Mouse (Mus musculus): ENCODE results near the gene Il4ra. TPM values are rescaled to one million over a fixed set of nuclear protein-coding genes. Genes with fewer than 3 reads are reported as not detected.
A peak's percentile ranks its signal among the peaks of the same experiment; 100 is the strongest.

Gene Il4ra
- polyA plus RNA-seq, 1 experiment from 2014 or later, result 5.5 TPM

DNA sequence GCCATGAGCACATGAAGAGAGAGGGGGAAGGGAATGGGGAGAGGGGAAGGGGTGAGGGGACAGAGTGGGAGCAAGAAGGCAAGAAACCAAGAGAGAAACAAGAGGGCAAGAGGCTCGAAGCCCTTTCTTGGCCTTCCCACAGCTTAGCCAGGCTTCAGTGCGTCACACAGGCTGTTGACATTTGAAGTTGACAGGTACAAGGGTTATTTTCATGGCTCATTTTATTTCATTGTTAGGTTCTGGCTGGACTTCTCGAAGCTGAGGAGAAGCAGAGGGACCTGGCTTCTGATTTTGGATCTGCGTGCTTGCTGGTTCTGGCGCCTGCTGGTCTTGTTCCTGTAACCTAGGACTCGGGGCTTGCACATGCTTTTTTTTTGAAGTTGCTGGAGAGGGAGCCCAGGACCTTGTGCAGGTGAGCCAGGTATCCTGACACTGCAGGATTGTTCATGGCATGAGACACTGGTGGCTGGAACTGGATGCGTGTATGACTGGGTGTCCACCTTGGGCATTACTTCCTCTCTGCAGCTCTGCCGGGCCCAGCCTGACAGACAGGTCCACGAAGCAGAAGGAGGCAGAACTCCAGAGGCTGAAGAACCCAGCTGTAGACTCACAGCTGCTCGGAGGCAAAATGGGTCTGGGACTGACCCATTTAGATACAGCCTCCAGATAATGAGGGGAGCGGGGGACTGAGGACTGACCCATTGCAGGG, 12.6 kb downstream of the Il4ra start:
- Histone ChIP-seq H3K4me1 (peaks cover 28% of the 10 kb centered on the region), H3K36me3 (no peaks in the 10 kb centered on the region), H3K9me3 (replicated peaks) (no peaks in the 10 kb centered on the region), H3K27me3 (ENCODE audit: low read depth, poor library complexity, severe bottlenecking) (no peaks in the 10 kb centered on the region), H3K4me3 (no peak overlapping the region), H3K27ac (replicated peaks) (no peak overlapping the region)
- no peak for DNase-seq (ENCODE audit: low spot score)
- WGBS, result 73% methylated on average over 11 of the region's 11 CpGs

- WGBS, result 77% methylated on average over 12 of the region's 12 CpGs
- Histone ChIP-seq H3K4me1 (peaks cover 24% of the 10 kb centered on the region), H3K27ac (replicated peaks) (no peak overlapping the region), H3K9me3 (replicated peaks) (no peaks in the 10 kb centered on the region), H3K4me3 (no peak overlapping the region), H3K27me3 (ENCODE audit: low read depth, poor library complexity, severe bottlenecking) (no peaks in the 10 kb centered on the region), H3K36me3 (peaks cover 6% of the 10 kb centered on the region)
- DNase-seq (ENCODE audit: low spot score), result no peak
Observed at GRCm38 (mm10) chr7:125565516-125566285, 13.8 kb downstream of the Il4ra start.

DNA sequence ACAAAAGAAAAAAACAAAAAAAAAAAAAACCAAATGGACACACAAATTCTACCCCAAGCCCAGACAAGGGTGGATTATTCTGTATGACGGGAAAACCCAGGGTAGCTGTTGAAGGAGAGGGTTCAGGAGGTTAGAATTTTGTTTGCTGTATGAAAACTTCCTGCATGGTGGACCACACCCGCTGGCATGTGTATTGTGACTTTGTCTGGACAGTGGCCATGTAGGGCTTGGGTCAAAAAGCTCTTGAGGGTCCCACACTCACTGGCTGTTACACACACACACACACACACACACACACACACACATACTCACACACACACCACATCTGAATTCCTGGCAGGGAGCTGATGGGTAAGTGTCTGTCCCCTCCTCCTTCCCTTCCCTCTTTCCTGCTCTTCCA, 14.5 kb downstream of the Il4ra start:
- no peak overlapping the region for H3K4me3 ChIP-seq
- no peaks in the 10 kb centered on the region for H3K27me3 ChIP-seq (ENCODE audit: low read depth, poor library complexity, severe bottlenecking)
- peaks cover 6% of the 10 kb centered on the region for H3K36me3 ChIP-seq
- no peak for DNase-seq (ENCODE audit: low spot score)
- no peak overlapping the region for H3K27ac ChIP-seq (replicated peaks)
- WGBS, result 82% methylated on average over 2 of the region's 2 CpGs
- no peaks in the 10 kb centered on the region for H3K9me3 ChIP-seq (replicated peaks)
- H3K4me1 ChIP-seq, result peaks cover 24% of the 10 kb centered on the region

DNA sequence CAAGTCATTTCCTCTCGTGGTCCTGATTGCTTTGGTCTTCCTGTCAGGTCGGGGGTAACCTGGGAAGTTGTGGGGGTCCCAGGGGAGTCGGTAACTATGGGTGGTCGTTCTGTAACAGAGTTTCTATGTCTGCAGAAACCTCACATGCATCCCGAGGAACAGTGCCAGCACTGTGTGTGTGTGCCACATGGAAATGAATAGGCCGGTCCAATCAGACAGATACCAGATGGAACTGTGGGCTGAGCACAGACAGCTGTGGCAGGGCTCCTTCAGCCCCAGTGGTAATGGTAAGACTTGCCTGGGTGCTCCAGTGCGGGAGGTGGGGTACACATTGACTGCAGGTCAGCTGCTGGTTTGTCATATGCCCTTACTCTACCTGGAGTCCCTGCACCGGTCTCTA, 17.0 kb downstream of the Il4ra start:
- Histone ChIP-seq H3K36me3 (peaks cover 6% of the 10 kb centered on the region), H3K27me3 (ENCODE audit: low read depth, poor library complexity, severe bottlenecking) (no peaks in the 10 kb centered on the region), H3K4me3 (no peak overlapping the region), H3K27ac (replicated peaks) (no peak overlapping the region), H3K9me3 (replicated peaks) (no peaks in the 10 kb centered on the region), H3K4me1 (peaks cover 27% of the 10 kb centered on the region)
- no peak for DNase-seq (ENCODE audit: low spot score)
- WGBS, result 85% methylated on average over 8 of the region's 8 CpGs

GRCm38 (mm10) chr7:125571891-125572290, 20.0 kb downstream of the Il4ra start:
- 92% methylated on average over 19 of the region's 19 CpGs for WGBS
- Histone ChIP-seq H3K36me3 (peaks cover 6% of the 10 kb centered on the region), H3K27me3 (ENCODE audit: low read depth, poor library complexity, severe bottlenecking) (no peaks in the 10 kb centered on the region), H3K9me3 (replicated peaks) (no peaks in the 10 kb centered on the region), H3K4me1 (peaks cover 5% of the 10 kb centered on the region; the same call in 1 of the 2 replicates), H3K27ac (replicated peaks) (peak overlapping the region; percentile 50; the same call in 1 of the 2 replicates), H3K4me3 (no peak overlapping the region)
- DNase-seq (ENCODE audit: low spot score), result no peak

DNA sequence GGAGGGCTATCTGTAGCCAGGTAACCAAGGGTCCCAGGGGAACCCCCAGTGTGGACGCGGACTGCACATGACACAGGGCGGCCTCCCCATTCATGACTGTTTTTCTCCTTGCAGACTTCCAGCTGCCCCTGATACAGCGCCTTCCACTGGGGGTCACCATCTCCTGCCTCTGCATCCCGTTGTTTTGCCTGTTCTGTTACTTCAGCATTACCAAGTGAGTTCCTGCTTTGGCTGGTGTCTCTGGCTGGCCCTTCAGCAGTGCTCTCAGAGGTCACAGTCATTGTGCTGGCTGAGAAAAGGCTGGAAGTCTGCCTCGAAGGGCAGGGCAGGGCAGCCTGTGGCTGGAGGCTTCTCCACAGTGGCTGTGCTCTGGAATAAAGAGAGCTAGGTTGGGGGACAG, 20.8 kb downstream of the Il4ra start:
- Histone ChIP-seq H3K36me3 (peaks cover 6% of the 10 kb centered on the region), H3K27ac (replicated peaks) (peak overlapping the region; percentile 30; the same call in 1 of the 2 replicates), H3K4me1 (peaks cover 5% of the 10 kb centered on the region; the same call in 1 of the 2 replicates), H3K4me3 (no peak overlapping the region), H3K9me3 (replicated peaks) (no peaks in the 10 kb centered on the region), H3K27me3 (ENCODE audit: low read depth, poor library complexity, severe bottlenecking) (no peaks in the 10 kb centered on the region)
- DNase-seq (ENCODE audit: low spot score), result no peak
- 82% methylated on average over 6 of the region's 6 CpGs for WGBS

- no peak overlapping the region for H3K27ac ChIP-seq (replicated peaks)
- peaks cover 6% of the 10 kb centered on the region for H3K36me3 ChIP-seq
- H3K27me3 ChIP-seq (ENCODE audit: low read depth, poor library complexity, severe bottlenecking), result peaks cover 3% of the 10 kb centered on the region; the same call in 1 of the 2 replicates
- no peak for DNase-seq (ENCODE audit: low spot score)
- H3K9me3 ChIP-seq (replicated peaks), result no peaks in the 10 kb centered on the region
- peaks cover 5% of the 10 kb centered on the region; the same call in 1 of the 2 replicates for H3K4me1 ChIP-seq
- 86% methylated on average over 2 of the region's 2 CpGs for WGBS
- no peak overlapping the region for H3K4me3 ChIP-seq
Observed at GRCm38 (mm10) chr7:125573849-125574248, 21.9 kb downstream of the Il4ra start.

- peaks cover 7% of the 10 kb centered on the region; the same call in 1 of the 2 replicates for H3K27me3 ChIP-seq (ENCODE audit: low read depth, poor library complexity, severe bottlenecking)
- no peak overlapping the region for H3K4me3 ChIP-seq
- no peak overlapping the region for H3K27ac ChIP-seq (replicated peaks)
- H3K9me3 ChIP-seq (replicated peaks), result no peaks in the 10 kb centered on the region
- peaks cover 5% of the 10 kb centered on the region; the same call in 1 of the 2 replicates for H3K4me1 ChIP-seq
- no peak for DNase-seq (ENCODE audit: low spot score)
- peaks cover 3% of the 10 kb centered on the region for H3K36me3 ChIP-seq
- WGBS, result 90% methylated on average over 3 of the region's 3 CpGs
Observed at GRCm38 (mm10) chr7:125574832-125575231, 22.9 kb downstream of the Il4ra start.

DNA sequence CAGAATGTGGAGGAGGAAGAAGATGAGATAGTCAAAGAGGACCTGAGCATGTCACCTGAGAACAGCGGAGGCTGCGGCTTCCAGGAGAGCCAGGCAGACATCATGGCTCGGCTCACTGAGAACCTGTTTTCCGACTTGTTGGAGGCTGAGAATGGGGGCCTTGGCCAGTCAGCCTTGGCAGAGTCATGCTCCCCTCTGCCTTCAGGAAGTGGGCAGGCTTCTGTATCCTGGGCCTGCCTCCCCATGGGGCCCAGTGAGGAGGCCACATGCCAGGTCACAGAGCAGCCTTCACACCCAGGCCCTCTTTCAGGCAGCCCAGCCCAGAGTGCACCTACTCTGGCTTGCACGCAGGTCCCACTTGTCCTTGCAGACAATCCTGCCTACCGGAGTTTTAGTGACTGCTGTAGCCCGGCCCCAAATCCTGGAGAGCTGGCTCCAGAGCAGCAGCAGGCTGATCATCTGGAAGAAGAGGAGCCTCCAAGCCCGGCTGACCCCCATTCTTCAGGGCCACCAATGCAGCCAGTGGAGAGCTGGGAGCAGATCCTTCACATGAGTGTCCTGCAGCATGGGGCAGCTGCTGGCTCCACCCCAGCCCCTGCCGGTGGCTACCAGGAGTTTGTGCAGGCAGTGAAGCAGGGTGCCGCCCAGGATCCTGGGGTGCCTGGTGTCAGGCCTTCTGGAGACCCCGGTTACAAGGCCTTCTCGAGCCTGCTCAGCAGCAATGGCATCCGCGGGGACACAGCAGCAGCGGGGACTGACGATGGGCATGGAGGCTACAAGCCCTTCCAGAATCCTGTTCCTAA, 24.0 kb downstream of the Il4ra start:
- H3K4me3 ChIP-seq, result no peak overlapping the region
- no peak for DNase-seq (ENCODE audit: low spot score)
- 89% methylated on average over 16 of the region's 16 CpGs for whole genome bisulfite sequencing
- peaks cover 13% of the 10 kb centered on the region for H3K27me3 ChIP-seq (ENCODE audit: low read depth, poor library complexity, severe bottlenecking)
- no peaks in the 10 kb centered on the region for H3K9me3 ChIP-seq (replicated peaks)
- no peaks in the 10 kb centered on the region for H3K36me3 ChIP-seq
- no peak overlapping the region for H3K27ac ChIP-seq (replicated peaks)
- H3K4me1 ChIP-seq, result peaks cover 12% of the 10 kb centered on the region

DNA sequence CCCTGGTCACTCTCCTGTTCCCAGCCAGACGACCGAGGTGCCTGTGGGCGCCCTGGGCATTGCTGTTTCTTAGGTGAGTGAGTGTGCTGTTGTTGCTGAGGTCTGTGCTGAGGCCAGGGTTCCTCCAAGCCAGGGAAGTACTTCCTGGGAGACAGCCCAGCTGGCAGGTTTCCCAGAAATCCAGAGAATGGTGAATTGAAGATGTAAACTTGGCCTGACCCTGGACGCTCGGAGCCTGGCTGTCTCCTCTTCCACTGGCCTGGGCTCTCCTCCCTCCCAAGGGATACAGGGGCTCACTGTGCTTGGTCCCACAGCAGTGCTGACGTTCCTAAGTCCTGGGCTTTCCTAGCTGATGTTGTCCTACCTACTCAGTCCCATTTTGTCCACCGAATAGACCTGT, 25.1 kb downstream of the Il4ra start:
- Histone ChIP-seq H3K36me3 (no peaks in the 10 kb centered on the region), H3K27ac (replicated peaks) (no peak overlapping the region), H3K4me3 (no peak overlapping the region), H3K4me1 (peaks cover 16% of the 10 kb centered on the region), H3K9me3 (replicated peaks) (no peaks in the 10 kb centered on the region), H3K27me3 (ENCODE audit: low read depth, poor library complexity, severe bottlenecking) (peaks cover 15% of the 10 kb centered on the region)
- WGBS, result 85% methylated on average over 7 of the region's 7 CpGs
- no peak for DNase-seq (ENCODE audit: low spot score)

DNA sequence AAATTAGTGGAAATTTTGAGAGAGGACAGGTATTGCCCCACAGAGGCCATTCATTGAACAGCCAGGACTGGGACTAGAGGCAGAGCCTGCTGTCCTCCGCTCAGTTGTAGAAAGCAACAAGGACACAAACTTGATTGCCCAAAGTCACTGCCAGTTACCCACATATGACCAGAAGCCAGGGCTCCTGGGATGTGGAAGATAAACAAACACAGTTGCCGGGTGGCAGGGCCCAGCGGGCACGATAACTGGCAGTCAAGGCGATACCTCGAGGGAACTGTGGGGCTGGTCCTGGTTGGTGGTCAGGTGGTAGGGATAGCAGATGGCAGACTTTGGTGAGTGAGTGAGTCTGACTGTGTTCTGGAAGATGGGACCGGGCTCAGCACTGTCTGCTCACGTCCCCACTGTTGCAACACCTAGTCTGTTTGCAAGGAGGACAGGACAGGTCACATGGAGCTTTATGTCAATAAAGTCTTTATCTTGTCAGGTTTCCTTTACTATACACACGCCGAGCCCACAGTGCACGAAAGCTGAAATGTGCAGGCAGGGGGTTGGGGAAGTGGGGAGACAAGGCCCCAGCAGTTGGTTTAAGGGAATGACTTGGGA, 25.7 kb downstream of the Il4ra start:
- H3K4me1 ChIP-seq, result peaks cover 16% of the 10 kb centered on the region
- WGBS, result 91% methylated on average over 11 of the region's 11 CpGs
- H3K36me3 ChIP-seq, result no peaks in the 10 kb centered on the region
- no peak for DNase-seq (ENCODE audit: low spot score)
- no peak overlapping the region for H3K4me3 ChIP-seq
- H3K27ac ChIP-seq (replicated peaks), result no peak overlapping the region
- peaks cover 21% of the 10 kb centered on the region for H3K27me3 ChIP-seq (ENCODE audit: low read depth, poor library complexity, severe bottlenecking)
- no peaks in the 10 kb centered on the region for H3K9me3 ChIP-seq (replicated peaks)

DNA sequence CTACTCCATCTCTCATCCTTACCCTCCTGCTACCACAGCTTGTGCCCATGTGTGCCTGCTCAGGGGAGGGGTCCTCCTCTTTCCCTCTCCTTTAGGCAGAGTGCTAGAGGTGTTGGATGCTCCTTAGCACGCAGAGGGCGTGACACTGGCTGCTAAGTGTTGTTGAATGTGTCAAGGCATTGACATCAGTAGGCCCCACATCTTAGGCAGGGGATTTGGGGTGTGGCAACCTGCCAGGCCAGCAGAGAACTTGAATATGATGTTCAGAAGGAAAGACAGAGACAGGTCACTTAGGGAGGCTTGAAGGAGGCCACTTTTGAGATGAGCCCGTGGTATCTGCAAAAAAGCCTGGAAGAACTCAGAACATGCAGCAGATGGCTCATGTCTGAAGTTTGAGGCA, 26.2 kb downstream of the Il4ra start:
- H3K4me1 ChIP-seq, result peaks cover 11% of the 10 kb centered on the region
- H3K4me3 ChIP-seq, result no peak overlapping the region
- no peaks in the 10 kb centered on the region for H3K9me3 ChIP-seq (replicated peaks)
- DNase-seq (ENCODE audit: low spot score), result no peak
- no peak overlapping the region for H3K27ac ChIP-seq (replicated peaks)
- H3K36me3 ChIP-seq, result no peaks in the 10 kb centered on the region
- H3K27me3 ChIP-seq (ENCODE audit: low read depth, poor library complexity, severe bottlenecking), result peaks cover 26% of the 10 kb centered on the region
- 78% methylated on average over 3 of the region's 3 CpGs for WGBS

All from midbrain, embryonic 10.5 days (tissue).